Mouse (Mus musculus): ENCODE measurements around the gene Olfr145. TPM values are rescaled to one million over a fixed set of nuclear protein-coding genes. Genes with fewer than 3 reads are reported as not detected.

The Olfr145 gene
- polyA plus RNA-seq (2016; fragmentation: Nextera tagmentation; extraction: Ambion mirVana), result not detected in 2 replicates

- no peaks in the 10 kb centered on the region for H3K9me3 ChIP-seq (replicated peaks)
- H3K4me1 ChIP-seq, result no peaks in the 10 kb centered on the region
- 42% methylated on average over 2 of the region's 2 CpGs for WGBS (ENCODE audit: insufficient replicate concordance)
- no peak within 1 kb of the TSS for H3K4me2 ChIP-seq
- H3K27ac ChIP-seq, result no peak within 1 kb of the TSS
- H3K27me3 ChIP-seq (replicated peaks), result no peaks in the 10 kb centered on the region
- ATAC-seq, result no peak
- no peak within 1 kb of the TSS for H3K4me3 ChIP-seq
- no peaks in the 10 kb centered on the region for H3K36me3 ChIP-seq
- H3K9ac ChIP-seq, result no peak within 1 kb of the TSS
These were observed at the start of gene Olfr145 for GRCm38 (mm10) chr9:37896661-37897060. Gene Olfr145, plus strand, starts transcription at chr9:37896724.

DNA sequence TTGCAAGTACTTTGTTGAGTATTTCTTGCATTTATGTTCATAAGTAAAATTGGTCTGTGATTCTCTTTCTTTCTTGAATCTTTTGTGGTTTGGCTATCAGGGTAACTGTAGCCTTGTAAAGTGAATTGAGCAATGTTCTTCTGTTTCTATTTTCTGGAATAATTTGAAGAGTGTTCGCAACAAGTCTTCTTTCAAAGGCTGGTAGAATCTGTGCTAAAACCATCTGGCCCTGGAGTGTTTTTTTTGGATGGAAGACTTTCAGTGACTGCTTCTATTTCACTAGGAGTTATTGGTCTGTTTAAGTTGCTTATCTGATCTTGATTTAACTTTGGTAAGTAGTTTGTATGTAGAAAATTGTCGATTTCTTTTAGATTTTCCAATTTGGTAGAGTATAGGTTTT, 47.3 kb upstream of the Olfr145 start:
- ATAC-seq, result no peak
- Histone ChIP-seq H3K36me3 (no peaks in the 10 kb centered on the region), H3K4me3 (no peak overlapping the region), H3K4me2 (no peak overlapping the region), H3K27ac (no peak overlapping the region), H3K27me3 (replicated peaks) (no peaks in the 10 kb centered on the region), H3K9ac (no peak overlapping the region), H3K4me1 (no peaks in the 10 kb centered on the region), H3K9me3 (replicated peaks) (no peaks in the 10 kb centered on the region)
- 66% methylated on average over 2 of the region's 2 CpGs for WGBS (ENCODE audit: insufficient replicate concordance)

DNA sequence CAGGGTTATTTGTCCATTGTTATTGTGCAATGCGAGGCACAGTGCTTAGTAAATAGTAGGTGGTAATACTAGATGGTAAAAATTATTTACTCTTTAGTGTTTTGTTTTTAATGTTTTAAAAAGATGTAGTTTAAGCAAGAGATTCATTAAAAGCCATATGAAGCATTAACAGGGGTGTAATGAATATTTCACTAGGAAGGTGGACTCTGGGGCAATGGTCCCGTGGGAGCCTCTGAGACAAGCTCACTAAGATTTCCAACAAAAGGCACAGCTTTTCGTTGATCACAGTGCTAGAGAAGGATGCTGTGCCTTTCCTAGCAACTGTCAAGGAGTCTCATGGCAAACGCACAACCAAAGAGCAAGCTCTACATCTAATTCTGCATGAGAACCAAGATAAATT, 42.6 kb upstream of the Olfr145 start, which contains the start of gene Olfr877:
Olfr877 (plus strand) TSS at position 301 of the 400 bp plus-strand sequence.
- Histone ChIP-seq H3K36me3 (no peaks in the 10 kb centered on the region), H3K9ac (no peak within 1 kb of the TSS), H3K27ac (no peak within 1 kb of the TSS), H3K9me3 (replicated peaks) (no peaks in the 10 kb centered on the region), H3K4me2 (no peak within 1 kb of the TSS), H3K4me3 (no peak within 1 kb of the TSS), H3K4me1 (no peaks in the 10 kb centered on the region), H3K27me3 (replicated peaks) (no peaks in the 10 kb centered on the region)
- ATAC-seq, result no peak
- WGBS (ENCODE audit: insufficient replicate concordance), result 68% methylated on average over 4 of the region's 4 CpGs

DNA sequence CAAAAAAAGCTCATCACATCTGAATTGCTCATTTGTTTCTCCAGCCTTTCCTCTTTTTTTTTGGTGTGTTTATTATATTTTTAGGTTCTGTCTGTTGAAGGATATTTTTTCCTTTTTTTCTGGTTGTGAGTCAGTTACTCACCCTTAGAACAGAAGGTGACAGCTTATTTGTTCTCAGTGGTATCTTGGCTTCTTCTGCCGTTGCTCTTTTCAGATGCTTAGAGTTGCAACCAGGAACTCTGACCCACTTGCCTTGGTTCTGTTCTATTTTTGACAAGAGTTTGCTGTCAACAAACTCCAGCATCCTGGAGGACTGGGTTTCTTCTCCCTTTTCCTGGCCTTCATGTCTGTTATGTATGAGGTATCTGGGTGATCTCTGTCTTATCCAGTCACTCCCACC, 33.2 kb upstream of the Olfr145 start:
- Histone ChIP-seq H3K4me2 (no peak overlapping the region), H3K4me1 (no peaks in the 10 kb centered on the region), H3K36me3 (no peaks in the 10 kb centered on the region), H3K9ac (no peak overlapping the region), H3K9me3 (replicated peaks) (no peaks in the 10 kb centered on the region), H3K27ac (no peak overlapping the region), H3K27me3 (replicated peaks) (no peaks in the 10 kb centered on the region), H3K4me3 (no peak overlapping the region)
- ATAC-seq, result no peak
- 57% methylated on average over 1 of the region's 1 CpGs for WGBS (ENCODE audit: insufficient replicate concordance)

DNA sequence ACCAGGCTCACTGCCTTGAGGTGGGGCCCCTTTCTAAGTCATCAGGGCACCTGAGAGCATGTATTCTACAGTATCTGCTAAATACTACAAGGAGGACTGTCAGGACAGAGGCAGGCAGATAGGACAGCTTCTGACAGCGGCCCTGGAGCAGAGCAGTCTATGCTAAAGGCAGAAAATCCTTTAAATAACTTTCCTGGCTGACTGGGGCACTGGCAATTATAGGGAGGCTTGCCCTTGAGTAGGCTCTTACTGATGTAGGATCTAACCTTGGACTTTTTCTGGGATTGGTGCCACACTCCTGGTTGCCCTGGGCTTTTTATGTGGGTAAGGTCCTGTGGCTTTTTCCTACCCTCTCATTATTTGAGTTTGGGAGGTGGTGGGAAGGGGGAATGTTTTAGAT, 26.3 kb upstream of the Olfr145 start:
- no peaks in the 10 kb centered on the region for H3K9me3 ChIP-seq (replicated peaks)
- no peak overlapping the region for H3K9ac ChIP-seq
- H3K36me3 ChIP-seq, result no peaks in the 10 kb centered on the region
- H3K4me3 ChIP-seq, result no peak overlapping the region
- H3K27ac ChIP-seq, result no peak overlapping the region
- ATAC-seq, result no peak
- no peaks in the 10 kb centered on the region for H3K4me1 ChIP-seq
- no peak overlapping the region for H3K4me2 ChIP-seq
- H3K27me3 ChIP-seq (replicated peaks), result no peaks in the 10 kb centered on the region
- 30% methylated on average over 1 of the region's 1 CpGs for WGBS (ENCODE audit: insufficient replicate concordance)

DNA sequence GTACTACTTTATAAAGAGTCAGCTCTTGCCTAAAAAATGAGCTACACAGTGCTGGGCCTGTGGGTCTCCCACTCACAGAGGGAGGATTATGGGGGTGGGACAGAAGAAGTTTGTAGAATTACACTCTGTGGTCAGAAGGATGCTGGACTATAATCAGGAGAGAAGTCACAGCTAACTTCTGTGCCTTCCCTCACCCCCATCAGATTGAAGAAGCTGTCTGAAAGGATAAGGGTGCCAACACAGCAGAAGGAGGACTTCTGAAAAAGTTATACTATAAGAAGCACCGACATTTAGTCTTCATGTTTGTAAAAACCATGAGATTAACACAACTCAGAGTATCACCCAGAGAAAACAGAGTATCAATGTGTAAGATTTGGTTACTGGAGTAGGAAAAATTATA, 25.4 kb upstream of the Olfr145 start:
- 51% methylated on average over 1 of the region's 1 CpGs for WGBS (ENCODE audit: insufficient replicate concordance)
- H3K27ac ChIP-seq, result no peak overlapping the region
- H3K4me1 ChIP-seq, result no peaks in the 10 kb centered on the region
- H3K27me3 ChIP-seq (replicated peaks), result no peaks in the 10 kb centered on the region
- no peaks in the 10 kb centered on the region for H3K9me3 ChIP-seq (replicated peaks)
- H3K4me3 ChIP-seq, result no peak overlapping the region
- H3K9ac ChIP-seq, result no peak overlapping the region
- H3K4me2 ChIP-seq, result no peak overlapping the region
- ATAC-seq, result no peak
- H3K36me3 ChIP-seq, result no peaks in the 10 kb centered on the region

GRCm38 (mm10) chr9:37871536-37871935, 25.0 kb upstream of the Olfr145 start:
- Histone ChIP-seq H3K9ac (no peak overlapping the region), H3K9me3 (replicated peaks) (no peaks in the 10 kb centered on the region), H3K4me3 (no peak overlapping the region), H3K4me1 (no peaks in the 10 kb centered on the region), H3K27me3 (replicated peaks) (no peaks in the 10 kb centered on the region), H3K36me3 (no peaks in the 10 kb centered on the region), H3K27ac (no peak overlapping the region), H3K4me2 (no peak overlapping the region)
- ATAC-seq, result no peak
- WGBS (ENCODE audit: insufficient replicate concordance), result 27% methylated on average over 1 of the region's 1 CpGs

DNA sequence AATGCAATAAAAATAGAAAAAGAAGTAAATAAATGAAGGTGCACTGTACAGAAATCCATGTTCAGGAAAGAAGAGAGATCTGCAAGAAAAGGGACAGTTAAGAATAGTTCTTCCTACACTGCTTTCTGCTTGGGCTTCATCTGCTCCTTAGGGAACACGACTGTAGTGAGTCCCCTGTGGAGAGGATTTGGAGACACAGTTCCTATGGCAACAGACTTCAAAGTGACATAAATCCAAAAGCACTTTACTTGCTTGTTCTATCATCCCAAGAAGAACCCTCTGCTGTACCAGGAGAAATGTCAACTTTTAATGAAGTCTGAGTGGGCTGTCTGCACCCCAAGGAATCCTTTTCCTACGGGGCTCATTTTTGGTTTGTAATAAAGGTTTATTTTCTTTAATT, 5.6 kb upstream of the Olfr145 start:
- Histone ChIP-seq H3K9ac (no peak overlapping the region), H3K27me3 (replicated peaks) (no peaks in the 10 kb centered on the region), H3K4me2 (no peak overlapping the region), H3K4me1 (no peaks in the 10 kb centered on the region), H3K27ac (no peak overlapping the region), H3K9me3 (replicated peaks) (no peaks in the 10 kb centered on the region), H3K36me3 (no peaks in the 10 kb centered on the region), H3K4me3 (no peak overlapping the region)
- no peak for ATAC-seq
- 29% methylated on average over 2 of the region's 2 CpGs for WGBS (ENCODE audit: insufficient replicate concordance)

DNA sequence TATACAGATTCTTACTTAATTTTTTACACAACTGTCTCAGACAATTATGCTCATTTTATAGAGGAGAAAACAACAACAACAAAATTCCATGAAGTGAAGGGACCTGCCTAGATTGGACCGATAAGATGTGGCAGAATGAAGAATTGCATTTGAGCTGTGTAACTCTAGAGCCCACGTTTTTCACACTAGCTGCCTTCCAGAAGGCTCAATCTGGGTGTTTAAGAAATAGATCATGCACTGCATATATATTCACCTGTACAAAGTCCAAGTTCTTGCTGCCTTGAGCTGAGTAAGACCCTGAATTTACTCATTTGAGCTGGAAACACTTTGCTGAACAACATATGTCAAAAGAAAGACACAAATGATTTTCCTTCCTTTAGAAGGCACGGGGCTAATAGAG, 9.0 kb downstream of the Olfr145 start:
- H3K4me2 ChIP-seq, result no peak overlapping the region
- H3K27me3 ChIP-seq (replicated peaks), result no peaks in the 10 kb centered on the region
- WGBS (ENCODE audit: insufficient replicate concordance), result 47% methylated on average over 3 of the region's 3 CpGs

GRCm38 (mm10) chr9:37917540-37917939, 21.0 kb downstream of the Olfr145 start, which contains the start of gene Olfr878:
Gene Olfr878, plus strand, starts transcription at chr9:37917840.
- no peak within 1 kb of the TSS for H3K9ac ChIP-seq
- 50% methylated on average over 2 of the region's 2 CpGs for WGBS (ENCODE audit: insufficient replicate concordance)

More for the DNA sequence above, 9.0 kb downstream of the Olfr145 start:
- no peak overlapping the region for H3K4me3 ChIP-seq
- no peak overlapping the region for H3K9ac ChIP-seq
- no peaks in the 10 kb centered on the region for H3K36me3 ChIP-seq
- H3K9me3 ChIP-seq (replicated peaks), result no peaks in the 10 kb centered on the region
- H3K27ac ChIP-seq, result no peak overlapping the region
- no peak for ATAC-seq
- no peaks in the 10 kb centered on the region for H3K4me1 ChIP-seq

DNA sequence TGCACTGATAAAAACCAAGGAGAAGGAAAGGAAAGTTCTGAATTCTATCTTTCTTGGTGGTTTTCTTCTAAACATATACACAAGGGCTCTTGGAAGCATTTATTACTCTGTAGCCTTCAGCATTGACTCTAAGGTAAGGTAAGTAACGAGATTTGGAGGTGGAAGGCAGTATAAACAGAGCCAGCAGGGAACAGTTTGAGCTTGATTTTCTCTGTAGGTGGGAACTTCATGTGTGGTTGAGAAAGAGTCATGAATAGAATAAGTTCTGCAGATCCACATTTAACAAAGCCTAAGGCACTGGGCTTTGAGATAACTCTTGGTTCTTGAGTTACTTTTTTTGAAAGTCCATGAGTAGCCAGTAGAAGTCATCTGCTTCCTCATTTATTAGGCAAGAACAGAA, 21.5 kb downstream of the Olfr145 start:
- Histone ChIP-seq H3K27ac (no peak overlapping the region), H3K4me2 (no peak overlapping the region), H3K27me3 (replicated peaks) (no peaks in the 10 kb centered on the region), H3K4me1 (no peaks in the 10 kb centered on the region), H3K36me3 (no peaks in the 10 kb centered on the region), H3K9ac (no peak overlapping the region), H3K4me3 (no peak overlapping the region), H3K9me3 (replicated peaks) (no peaks in the 10 kb centered on the region)
- 32% methylated on average over 1 of the region's 1 CpGs for WGBS (ENCODE audit: insufficient replicate concordance)
- ATAC-seq, result no peak

More at GRCm38 (mm10) chr9:37917540-37917939, 21.0 kb downstream of the Olfr145 start, which contains the start of gene Olfr878:
- ATAC-seq, result no peak
- Histone ChIP-seq H3K9me3 (replicated peaks) (no peaks in the 10 kb centered on the region), H3K27me3 (replicated peaks) (no peaks in the 10 kb centered on the region), H3K4me1 (no peaks in the 10 kb centered on the region), H3K27ac (no peak within 1 kb of the TSS), H3K4me2 (no peak within 1 kb of the TSS), H3K36me3 (no peaks in the 10 kb centered on the region), H3K4me3 (no peak within 1 kb of the TSS)

DNA sequence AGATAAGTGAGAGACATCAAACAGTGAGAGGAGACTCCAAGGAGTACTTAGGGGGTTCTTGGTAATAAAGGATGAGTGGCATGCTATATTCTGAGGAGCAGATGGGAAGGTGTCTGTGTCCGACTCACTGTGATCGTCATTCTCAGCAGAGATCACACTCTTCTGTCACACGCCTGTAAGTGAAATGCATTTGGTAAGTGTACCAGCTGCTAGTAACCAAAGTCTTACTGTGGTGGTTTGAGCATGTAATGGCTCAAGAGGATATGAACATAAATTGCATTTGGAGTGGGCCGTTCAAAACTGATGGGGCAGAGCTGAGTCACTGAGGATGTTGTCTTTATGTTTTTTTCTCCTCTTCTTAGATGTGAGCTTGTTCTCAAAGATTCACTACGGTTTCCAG, 27.7 kb downstream of the Olfr145 start:
- 69% methylated on average over 5 of the region's 5 CpGs for WGBS (ENCODE audit: insufficient replicate concordance)
- Histone ChIP-seq H3K36me3 (no peaks in the 10 kb centered on the region), H3K4me2 (no peak overlapping the region), H3K4me1 (no peaks in the 10 kb centered on the region), H3K27ac (no peak overlapping the region), H3K27me3 (replicated peaks) (no peaks in the 10 kb centered on the region), H3K4me3 (no peak overlapping the region), H3K9me3 (replicated peaks) (no peaks in the 10 kb centered on the region), H3K9ac (no peak overlapping the region)
- ATAC-seq, result no peak

DNA sequence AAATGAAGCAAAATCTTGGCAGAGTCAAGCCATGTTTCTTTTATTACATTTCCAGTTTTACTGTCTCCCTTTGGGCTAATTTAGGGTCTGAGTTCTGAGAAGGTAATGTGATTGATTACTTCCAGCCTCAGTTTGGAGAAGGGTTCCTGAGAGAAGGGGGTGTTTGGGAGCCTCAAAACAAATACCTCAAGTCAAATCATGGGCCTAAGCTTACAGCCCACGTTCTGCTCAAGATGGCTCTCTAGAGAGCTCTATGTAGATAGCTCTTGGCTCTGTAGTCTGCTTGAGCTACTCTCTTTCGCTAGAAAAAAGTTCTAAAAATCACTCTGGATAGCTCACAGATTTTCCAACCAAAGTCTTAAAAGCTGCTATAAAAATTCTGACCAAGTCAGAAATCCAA, 28.9 kb downstream of the Olfr145 start:
- no peaks in the 10 kb centered on the region for H3K4me1 ChIP-seq
- H3K36me3 ChIP-seq, result no peaks in the 10 kb centered on the region
- ATAC-seq, result no peak
- no peak overlapping the region for H3K9ac ChIP-seq
- H3K27me3 ChIP-seq (replicated peaks), result no peaks in the 10 kb centered on the region
- no peak overlapping the region for H3K4me3 ChIP-seq
- 55% methylated on average over 2 of the region's 2 CpGs for WGBS (ENCODE audit: insufficient replicate concordance)
- H3K27ac ChIP-seq, result no peak overlapping the region
- no peak overlapping the region for H3K4me2 ChIP-seq
- H3K9me3 ChIP-seq (replicated peaks), result no peaks in the 10 kb centered on the region

Data from liver, embryonic 12.5 days (tissue).